Mouse (Mus musculus) CH12.LX (cell line): ENCODE measurements at regions not wholly inside any gene's neighbourhood (a gene's known extent, or its start where the extent isn't known, plus 50 kb on each side); places are given as distances from the start of the nearest gene placed in this dataset.

ENCODE experiments used
- CHD2 ChIP-seq: IDR thresholded peaks from 2 replicates; pipeline ENCODE4 v1.6.1; 2011; ENCODE audit warnings: low read length, improper control_type of control experiment
- CTCF ChIP-seq, 2 experiments: IDR thresholded peaks in 1 of 2; conservative IDR thresholded peaks in 1 of 2; 2 replicates each; pipeline ENCODE4 v1.5.1; 2011 to 2012; ENCODE audit warnings: low read depth in 2 of 2, low read length in 2 of 2, improper control_type of control experiment in 1 of 2, inconsistent platforms in 1 of 2, mild to moderate bottlenecking in 1 of 2, moderate library complexity in 1 of 2
- ELF1 ChIP-seq: IDR thresholded peaks from 2 replicates; pipeline ENCODE4 v1.6.1; 2014; ENCODE audit warnings: low read depth, mild to moderate bottlenecking, inconsistent platforms, low read length, improper control_type of control experiment
- EP300 ChIP-seq: IDR thresholded peaks from 2 replicates; pipeline ENCODE4 v1.6.1; 2011; ENCODE audit warnings: low read length, improper control_type of control experiment
- ETS1 ChIP-seq: conservative IDR thresholded peaks from 2 replicates; pipeline ENCODE4 v1.6.1; 2012; ENCODE audit warnings: low read depth, mild to moderate bottlenecking, inconsistent platforms, low read length, improper control_type of control experiment, moderate library complexity
- KAT2A ChIP-seq: IDR thresholded peaks from 2 replicates; pipeline ENCODE4 v1.6.1; 2012; ENCODE audit warnings: low read length, improper control_type of control experiment, inconsistent platforms; ENCODE audit not compliant: insufficient replicate concordance
- POLR2A ChIP-seq: IDR thresholded peaks from 2 replicates; pipeline ENCODE4 v1.6.1; 2011; ENCODE audit warnings: low read depth, mild to moderate bottlenecking, improper control_type of control experiment, low read length
- POLR2AphosphoS2 ChIP-seq: IDR thresholded peaks from 2 replicates; pipeline ENCODE4 v1.6.1; 2011; ENCODE audit warnings: low read depth, low read length, improper control_type of control experiment
- ZKSCAN1 ChIP-seq: IDR thresholded peaks from 2 replicates; pipeline ENCODE4 v1.6.1; 2012; ENCODE audit warnings: low read depth, inconsistent platforms, low read length, improper control_type of control experiment, borderline replicate concordance

DNA sequence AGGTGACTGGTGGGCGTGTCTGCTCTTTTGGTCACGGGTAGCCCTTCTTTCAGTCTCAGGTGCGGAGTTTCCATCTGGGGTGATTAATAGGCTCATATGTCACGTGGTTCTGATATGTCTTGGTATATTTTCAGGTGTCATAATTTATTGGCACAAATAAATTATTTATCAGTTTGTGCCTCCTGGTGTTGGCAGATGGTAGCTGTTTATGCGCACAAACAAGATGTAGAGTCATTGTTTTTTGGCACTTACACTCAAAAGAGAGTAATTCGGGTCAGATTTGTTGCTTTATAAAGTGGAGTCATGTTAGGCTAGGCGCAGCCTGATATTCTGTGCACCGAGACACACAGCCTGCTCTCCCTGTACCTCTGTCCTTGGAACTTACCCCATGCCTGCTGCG is 169.0 kb upstream of the 1700066M21Rik start:
- no peak for TF ChIP-seq POLR2A
- TF ChIP-seq CTCF (conservative IDR thresholded peaks at IDR 0.05 in 1 of 2, IDR thresholded peaks at IDR 0.05 in 1 of 2; ENCODE audit: low read depth in 2 of 2, low read length in 2 of 2): no peak
- no peak for TF ChIP-seq POLR2AphosphoS2
- TF ChIP-seq ELF1: no peak
- TF ChIP-seq ZKSCAN1: no peak
- no peak for TF ChIP-seq CHD2
- TF ChIP-seq KAT2A: no peak
- no peak for TF ChIP-seq EP300
- TF ChIP-seq ETS1: no peak
